Mouse (Mus musculus): ENCODE results near the gene Dctn2. TPM values are rescaled to one million over a fixed set of nuclear protein-coding genes. Genes with fewer than 3 reads are reported as not detected.

The Dctn2 gene
- polyA plus RNA-seq, 1 experiment from 2014 or later = 157 TPM

DNA sequence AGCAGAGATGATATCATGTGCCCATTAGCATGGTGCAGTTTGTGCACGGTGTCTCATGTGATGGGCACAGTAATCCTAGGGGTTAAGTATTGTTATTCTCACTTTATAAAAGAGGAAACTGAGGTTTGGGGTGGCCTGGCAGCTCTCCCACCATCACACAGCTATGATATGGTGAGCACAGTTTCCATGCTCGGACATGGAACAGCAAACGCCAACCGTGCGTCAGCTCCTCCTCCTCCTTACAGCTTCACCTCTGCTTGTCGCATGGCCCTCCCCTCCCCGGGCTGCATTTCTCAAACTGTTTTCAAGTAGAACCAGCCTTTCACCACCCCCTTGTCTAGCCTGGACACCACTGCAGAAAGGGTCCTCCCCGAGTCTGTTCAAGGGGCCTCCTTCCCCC is 7.7 kb upstream of the Dctn2 start:
- 81% methylated on average over 8 of the region's 8 CpGs for WGBS
- H3K4me1 ChIP-seq (replicated peaks; ENCODE audit: control insufficient read depth, insufficient read depth, low read length) = peaks cover 4% of the 10 kb centered on the region; the same call in 1 of the 2 replicates

DNA sequence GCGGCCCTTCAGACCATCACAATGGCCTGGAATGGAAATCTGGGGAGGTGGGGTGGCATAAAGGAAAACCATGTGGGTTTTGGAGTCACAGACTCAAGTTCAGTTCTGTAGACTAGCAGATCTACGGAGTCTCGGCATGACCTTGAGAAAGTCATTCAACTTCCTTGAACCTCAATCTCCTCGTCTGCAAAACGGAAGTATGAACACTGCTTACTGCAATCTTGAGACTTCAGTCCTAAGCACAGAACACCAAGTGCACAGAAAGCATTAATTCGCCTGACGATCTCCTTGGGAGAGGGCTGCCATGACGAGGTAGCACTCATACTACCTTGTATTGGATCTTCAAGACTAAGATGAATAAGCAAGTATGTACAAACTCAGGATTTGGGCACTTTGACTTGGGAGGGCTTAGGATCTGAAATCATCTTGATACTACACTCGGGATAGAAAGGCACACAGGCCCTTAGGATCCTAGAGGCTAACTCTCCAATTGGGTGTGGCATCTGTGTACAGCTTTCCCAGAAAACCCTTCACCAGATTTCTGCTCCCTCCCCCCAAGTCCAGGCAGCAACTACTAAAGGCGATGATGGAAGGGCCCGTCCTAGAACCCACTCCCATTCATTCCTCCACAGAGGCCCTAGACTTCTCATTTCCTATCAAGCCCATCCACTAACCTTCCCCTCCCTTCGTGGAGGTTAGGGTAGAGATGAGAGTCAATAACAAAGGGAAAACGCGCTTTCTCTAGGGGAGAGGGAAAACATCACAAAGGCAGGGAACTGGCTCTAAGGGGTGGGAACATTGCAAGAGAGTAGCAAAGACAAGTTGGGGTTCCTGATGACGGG is 4.2 kb upstream of the Dctn2 start:
- H3K36me3 ChIP-seq (ENCODE audit: control insufficient read depth, insufficient read depth, low read length) = no peaks in the 10 kb centered on the region
- H3K4me3 ChIP-seq (ENCODE audit: low read depth, low read length) = peak overlapping the region; percentile 43; the same call in 1 of the 2 replicates
- peaks cover 5% of the 10 kb centered on the region for H3K4me1 ChIP-seq (replicated peaks; ENCODE audit: control insufficient read depth, insufficient read depth, low read length)
- H3K4me2 ChIP-seq (ENCODE audit: low read length) = no peak overlapping the region; the same call in 1 of the 2 replicates
- no peaks in the 10 kb centered on the region for H3K9me3 ChIP-seq (ENCODE audit: control insufficient read depth, low read length)
- H3K27ac ChIP-seq (ENCODE audit: low read depth) = no peak overlapping the region
- no peak for DNase-seq (ENCODE audit: low spot score)
- H3K9ac ChIP-seq (ENCODE audit: low read length) = no peak overlapping the region
- ATAC-seq (replicated peaks; ENCODE audit: low FRiP score, low TSS enrichment, low read depth) = no peak
- WGBS = 62% methylated on average over 15 of the region's 15 CpGs
- peaks cover 29% of the 10 kb centered on the region for H3K27me3 ChIP-seq (replicated peaks; ENCODE audit: control insufficient read depth, insufficient read depth, low read length)

More for the DNA sequence above, 7.7 kb upstream of the Dctn2 start:
- ATAC-seq (replicated peaks; ENCODE audit: low FRiP score, low TSS enrichment, low read depth) (no peak), DNase-seq (ENCODE audit: low spot score) (no peak)
- no peaks in the 10 kb centered on the region for H3K36me3 ChIP-seq (ENCODE audit: control insufficient read depth, insufficient read depth, low read length)
- H3K4me2 ChIP-seq (ENCODE audit: low read length) = no peak overlapping the region
- H3K9ac ChIP-seq (ENCODE audit: low read length) = no peak overlapping the region
- no peak overlapping the region for H3K27ac ChIP-seq (ENCODE audit: low read depth)
- peaks cover 19% of the 10 kb centered on the region for H3K27me3 ChIP-seq (replicated peaks; ENCODE audit: control insufficient read depth, insufficient read depth, low read length)
- no peak overlapping the region for H3K4me3 ChIP-seq (ENCODE audit: low read depth, low read length)
- H3K9me3 ChIP-seq (ENCODE audit: control insufficient read depth, low read length) = no peaks in the 10 kb centered on the region

DNA sequence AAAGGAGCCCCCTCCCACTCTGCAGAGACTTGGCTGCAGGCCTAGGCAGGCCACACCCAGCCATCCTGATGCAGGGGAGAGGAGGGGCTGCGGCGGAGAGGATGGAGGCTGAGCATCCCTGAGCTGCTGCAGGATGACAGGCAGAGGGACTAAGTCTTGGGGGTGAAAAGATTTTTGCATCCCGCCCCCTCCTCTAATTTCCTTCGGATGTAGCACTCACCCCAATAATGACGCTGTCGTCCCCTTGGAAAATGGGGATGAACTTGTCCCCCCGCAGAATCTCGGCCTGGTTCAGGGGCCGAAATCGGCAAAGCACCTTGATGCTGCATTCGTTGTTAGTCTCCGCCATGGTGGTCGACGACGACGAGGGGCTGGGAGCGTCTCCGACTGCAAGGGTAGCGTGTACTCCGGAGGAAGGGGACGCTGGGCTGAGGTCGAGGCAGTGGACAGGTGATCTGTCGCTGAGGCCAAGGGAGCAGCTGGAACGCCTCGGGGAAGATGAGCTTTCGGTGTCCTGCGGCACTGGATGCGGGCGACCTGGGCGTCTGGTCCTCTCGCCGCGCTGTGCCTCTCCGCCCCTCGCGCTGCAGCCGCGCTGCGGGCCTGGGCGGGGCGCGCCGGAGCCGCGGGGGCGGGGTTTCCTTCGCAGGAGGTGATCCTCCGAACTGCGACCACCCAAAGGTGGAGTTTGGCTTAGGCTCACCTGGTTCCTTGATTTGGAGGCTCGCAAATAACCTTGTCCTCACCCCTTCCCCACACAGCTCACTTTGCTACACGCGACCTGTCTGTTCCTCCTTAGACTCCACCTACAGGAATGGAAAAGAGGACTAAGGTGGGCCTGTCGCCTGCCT is 3.4 kb upstream of the Dctn2 start, which contains the start of gene Kif5a:
Kif5a (minus strand) TSS at position 801 of the 851 bp plus-strand sequence.
- 1% methylated on average over 46 of the region's 53 CpGs for WGBS
- H3K36me3 ChIP-seq (ENCODE audit: control insufficient read depth, insufficient read depth, low read length) = no peaks in the 10 kb centered on the region
- ATAC-seq (replicated peaks; ENCODE audit: low FRiP score, low TSS enrichment, low read depth) = no peak
- peaks cover 14% of the 10 kb centered on the region for H3K4me1 ChIP-seq (replicated peaks; ENCODE audit: control insufficient read depth, insufficient read depth, low read length)
- H3K9me3 ChIP-seq (ENCODE audit: control insufficient read depth, low read length) = no peaks in the 10 kb centered on the region
- H3K27ac ChIP-seq (ENCODE audit: low read depth) = no peak within 1 kb of the TSS
- peaks cover 29% of the 10 kb centered on the region for H3K27me3 ChIP-seq (replicated peaks; ENCODE audit: control insufficient read depth, insufficient read depth, low read length)
- H3K4me2 ChIP-seq (ENCODE audit: low read length) = peak within 1 kb of the TSS; percentile 84
- H3K9ac ChIP-seq (ENCODE audit: low read length) = peak within 1 kb of the TSS; percentile 44
- DNase-seq (ENCODE audit: low spot score) = peak; percentile 66
- peak within 1 kb of the TSS; percentile 43 for H3K4me3 ChIP-seq (ENCODE audit: low read depth, low read length)

DNA sequence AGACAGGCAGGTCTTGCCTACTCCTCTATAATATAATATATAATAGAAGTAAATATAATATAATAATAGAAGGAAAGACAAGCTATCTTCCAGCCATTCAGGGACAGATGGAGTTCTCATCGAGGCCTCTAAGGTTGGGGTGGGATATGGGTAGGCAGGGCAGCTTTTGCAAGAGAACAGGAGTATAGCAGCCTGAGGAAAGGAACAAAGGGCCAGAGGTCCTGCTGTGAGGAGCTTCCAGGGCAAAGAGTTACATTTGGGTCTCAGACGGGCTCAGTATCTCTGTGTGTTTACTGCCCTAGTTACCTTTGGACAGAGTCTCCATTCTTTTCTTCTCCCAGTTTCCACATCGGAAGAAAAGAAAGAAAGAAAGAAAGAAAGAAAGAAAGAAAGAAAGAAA is 2.5 kb upstream of the Dctn2 start:
- Histone ChIP-seq H3K4me1 (replicated peaks; ENCODE audit: control insufficient read depth, insufficient read depth, low read length) (peaks cover 18% of the 10 kb centered on the region), H3K9ac (ENCODE audit: low read length) (no peak overlapping the region), H3K4me3 (ENCODE audit: low read depth, low read length) (no peak overlapping the region), H3K27ac (ENCODE audit: low read depth) (no peak overlapping the region), H3K9me3 (ENCODE audit: control insufficient read depth, low read length) (no peaks in the 10 kb centered on the region), H3K27me3 (replicated peaks; ENCODE audit: control insufficient read depth, insufficient read depth, low read length) (peaks cover 29% of the 10 kb centered on the region), H3K36me3 (ENCODE audit: control insufficient read depth, insufficient read depth, low read length) (no peaks in the 10 kb centered on the region), H3K4me2 (ENCODE audit: low read length) (peak overlapping the region; percentile 84; the same call in 1 of the 2 replicates)
- no peak for DNase-seq (ENCODE audit: low spot score)
- 58% methylated on average over 3 of the region's 3 CpGs for WGBS
- ATAC-seq (replicated peaks; ENCODE audit: low FRiP score, low TSS enrichment, low read depth) = no peak

DNA sequence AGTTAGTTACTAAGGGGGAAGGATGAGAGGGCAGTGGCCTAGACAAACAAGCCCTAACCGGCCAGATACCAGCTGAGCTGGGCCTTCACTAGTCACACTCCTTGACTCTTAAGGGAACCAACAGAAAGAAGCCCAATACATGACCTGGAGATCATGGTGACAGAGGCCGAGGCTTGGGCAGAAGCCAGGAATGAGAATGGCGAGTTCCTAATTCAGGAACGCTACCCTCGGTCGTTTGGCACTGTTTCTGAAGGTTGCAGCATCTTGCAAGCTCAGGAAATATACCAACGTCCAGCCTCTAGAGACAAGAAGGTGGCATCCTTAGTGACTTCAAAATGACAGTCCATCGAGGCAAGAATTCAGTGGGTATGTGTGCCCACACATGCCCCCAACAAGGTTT is 1.8 kb upstream of the Dctn2 start:
- Histone ChIP-seq H3K4me3 (ENCODE audit: low read depth, low read length) (no peak overlapping the region), H3K27me3 (replicated peaks; ENCODE audit: control insufficient read depth, insufficient read depth, low read length) (peaks cover 29% of the 10 kb centered on the region), H3K9me3 (ENCODE audit: control insufficient read depth, low read length) (no peaks in the 10 kb centered on the region), H3K36me3 (ENCODE audit: control insufficient read depth, insufficient read depth, low read length) (peaks cover 7% of the 10 kb centered on the region), H3K4me2 (ENCODE audit: low read length) (no peak overlapping the region), H3K27ac (ENCODE audit: low read depth) (no peak overlapping the region), H3K9ac (ENCODE audit: low read length) (no peak overlapping the region), H3K4me1 (replicated peaks; ENCODE audit: control insufficient read depth, insufficient read depth, low read length) (peaks cover 18% of the 10 kb centered on the region)
- 78% methylated on average over 8 of the region's 8 CpGs for WGBS
- ATAC-seq (replicated peaks; ENCODE audit: low FRiP score, low TSS enrichment, low read depth) (no peak), DNase-seq (ENCODE audit: low spot score) (no peak)

DNA sequence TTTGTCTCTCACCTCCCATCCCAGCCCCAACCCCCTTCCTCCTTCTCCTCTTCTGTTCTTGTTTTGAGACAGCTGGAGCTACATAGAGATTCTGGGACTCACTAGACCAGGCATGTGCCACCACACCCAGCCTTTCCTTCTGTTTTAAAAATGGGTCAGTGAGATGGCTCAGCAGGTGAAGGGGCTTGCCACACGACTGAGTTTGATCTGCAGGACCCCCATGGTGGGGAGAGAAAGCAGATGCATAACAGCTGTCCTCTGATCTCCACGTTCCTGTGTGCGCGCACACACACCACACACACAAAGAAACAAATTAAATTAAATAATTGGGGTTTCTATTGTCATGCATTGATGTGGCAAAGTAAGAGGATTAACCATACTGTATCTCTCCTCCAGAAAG is 1.2 kb upstream of the Dctn2 start:
- no peaks in the 10 kb centered on the region for H3K9me3 ChIP-seq (ENCODE audit: control insufficient read depth, low read length)
- ATAC-seq (replicated peaks; ENCODE audit: low FRiP score, low TSS enrichment, low read depth) = no peak
- no peak overlapping the region for H3K27ac ChIP-seq (ENCODE audit: low read depth)
- H3K4me2 ChIP-seq (ENCODE audit: low read length) = no peak overlapping the region
- no peak overlapping the region for H3K9ac ChIP-seq (ENCODE audit: low read length)
- peaks cover 29% of the 10 kb centered on the region for H3K27me3 ChIP-seq (replicated peaks; ENCODE audit: control insufficient read depth, insufficient read depth, low read length)
- 68% methylated on average over 4 of the region's 4 CpGs for WGBS
- H3K4me3 ChIP-seq (ENCODE audit: low read depth, low read length) = no peak overlapping the region
- DNase-seq (ENCODE audit: low spot score) = no peak
- H3K4me1 ChIP-seq (replicated peaks; ENCODE audit: control insufficient read depth, insufficient read depth, low read length) = peaks cover 18% of the 10 kb centered on the region
- peaks cover 12% of the 10 kb centered on the region for H3K36me3 ChIP-seq (ENCODE audit: control insufficient read depth, insufficient read depth, low read length)

DNA sequence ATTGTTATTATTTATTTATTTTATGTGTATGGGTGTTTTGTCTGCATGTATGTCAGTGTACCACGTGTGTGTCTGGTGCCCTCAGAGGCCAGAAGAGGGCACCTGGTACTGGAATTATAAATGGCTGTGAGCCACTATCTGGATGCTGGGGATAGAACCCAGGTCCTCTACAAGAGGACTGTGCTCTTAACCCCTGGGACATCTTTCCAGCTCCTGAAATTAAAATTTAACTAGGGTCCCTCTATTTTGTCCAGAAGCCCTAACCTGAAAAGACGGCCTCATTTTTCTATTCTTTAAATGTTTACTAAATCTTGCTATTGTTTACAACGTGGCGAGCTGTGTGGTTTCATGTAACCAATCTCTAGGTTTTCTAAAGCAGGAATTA is 449 bp upstream of the Dctn2 start:
- Histone ChIP-seq H3K4me3 (ENCODE audit: low read depth, low read length) (peak overlapping the region; percentile 86), H3K27me3 (replicated peaks; ENCODE audit: control insufficient read depth, insufficient read depth, low read length) (peaks cover 29% of the 10 kb centered on the region), H3K4me1 (replicated peaks; ENCODE audit: control insufficient read depth, insufficient read depth, low read length) (peaks cover 18% of the 10 kb centered on the region), H3K4me2 (ENCODE audit: low read length) (peak overlapping the region; percentile 39), H3K9ac (ENCODE audit: low read length) (peak overlapping the region; percentile 89; the same call in 1 of the 2 replicates), H3K36me3 (ENCODE audit: control insufficient read depth, insufficient read depth, low read length) (peaks cover 19% of the 10 kb centered on the region), H3K27ac (ENCODE audit: low read depth) (no peak overlapping the region), H3K9me3 (ENCODE audit: control insufficient read depth, low read length) (no peaks in the 10 kb centered on the region)
- DNase-seq (ENCODE audit: low spot score) (no peak), ATAC-seq (replicated peaks; ENCODE audit: low FRiP score, low TSS enrichment, low read depth) (0 out of 2 replicates have a peak, but pooled peaks have one; percentile 29)
- 26% methylated on average over 4 of the region's 4 CpGs for WGBS

DNA sequence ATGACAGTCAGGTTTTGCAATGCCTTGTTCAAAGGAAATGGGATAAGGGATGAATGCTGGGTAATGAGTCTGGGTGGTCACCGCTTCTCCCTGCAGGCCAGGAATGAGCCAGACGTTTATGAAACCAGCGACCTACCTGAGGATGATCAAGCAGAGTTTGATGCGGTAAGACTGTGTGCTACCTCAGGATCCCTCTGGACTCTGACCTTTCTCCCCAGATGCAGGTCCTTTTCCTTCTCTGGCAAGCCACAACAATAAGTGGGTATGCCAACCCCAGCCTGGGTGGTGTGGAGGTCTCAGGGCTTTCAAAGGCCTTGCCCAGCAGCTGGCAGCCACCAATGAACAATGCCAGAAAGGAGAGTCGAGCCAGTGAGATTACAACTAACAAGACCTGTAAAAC is 1.1 kb downstream of the Dctn2 start:
- peaks cover 20% of the 10 kb centered on the region for H3K27me3 ChIP-seq (replicated peaks; ENCODE audit: control insufficient read depth, insufficient read depth, low read length)
- H3K4me1 ChIP-seq (replicated peaks; ENCODE audit: control insufficient read depth, insufficient read depth, low read length) = peaks cover 18% of the 10 kb centered on the region
- ATAC-seq (replicated peaks; ENCODE audit: low FRiP score, low TSS enrichment, low read depth) (no peak), DNase-seq (ENCODE audit: low spot score) (no peak)
- peak overlapping the region; percentile 94 for H3K4me2 ChIP-seq (ENCODE audit: low read length)
- no peak overlapping the region for H3K27ac ChIP-seq (ENCODE audit: low read depth)
- peak overlapping the region; percentile 89 for H3K9ac ChIP-seq (ENCODE audit: low read length)
- WGBS = 68% methylated on average over 5 of the region's 5 CpGs
- peak overlapping the region; percentile 86 for H3K4me3 ChIP-seq (ENCODE audit: low read depth, low read length)
- no peaks in the 10 kb centered on the region for H3K9me3 ChIP-seq (ENCODE audit: control insufficient read depth, low read length)
- peaks cover 32% of the 10 kb centered on the region for H3K36me3 ChIP-seq (ENCODE audit: control insufficient read depth, insufficient read depth, low read length)

All from intestine, embryonic 14.5 days (tissue).